Mouse (Mus musculus) spleen, adult 2 months (tissue): ENCODE measurements around the gene Gpx6.

Experiments
- CTCF ChIP-seq: fragments of 200-500 bp; IDR thresholded peaks from 2 replicates; pipeline ENCODE4 v1.5.1; 2011; ENCODE audit warnings: mild to moderate bottlenecking, inconsistent platforms; ENCODE audit not compliant: insufficient read depth, insufficient read length, insufficient replicate concordance; ENCODE audit errors: extremely low read depth
- POLR2A ChIP-seq: fragments of 200-500 bp; IDR thresholded peaks from 2 replicates; pipeline ENCODE4 v1.6.1; 2011; ENCODE audit warnings: low read depth, low read length, inconsistent platforms

DNA sequence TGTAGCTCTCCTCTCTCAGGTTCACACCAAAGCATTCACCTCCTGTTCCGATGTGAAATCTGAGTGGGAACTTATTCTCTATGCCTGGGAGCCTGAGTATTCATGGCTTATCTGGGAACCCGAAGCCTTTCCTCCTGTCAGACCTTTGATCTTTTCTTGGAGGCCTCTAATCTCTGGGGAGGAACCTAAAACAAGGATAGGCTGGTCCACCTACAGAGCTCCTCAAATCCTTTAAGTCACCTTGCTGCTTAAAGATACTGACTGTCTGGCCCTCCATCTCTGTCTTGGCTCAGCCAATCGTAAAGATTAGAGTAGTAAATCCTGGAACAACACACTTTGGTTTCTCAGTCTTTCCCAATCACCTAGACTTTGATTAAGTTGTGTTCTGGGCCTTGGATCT lies 13.4 kb upstream of the Gpx6 start:
- TF ChIP-seq CTCF: no peak
- no peak for TF ChIP-seq POLR2A
